Mouse (Mus musculus) spleen, adult 2 months (tissue): Measurements from ENCODE around the gene Olfr1346.

Experiments
- CTCF ChIP-seq: fragments of 200-500 bp; IDR thresholded peaks from 2 replicates; pipeline ENCODE4 v1.5.1; 2011; ENCODE audit warnings: mild to moderate bottlenecking, inconsistent platforms; ENCODE audit not compliant: insufficient read depth, insufficient read length, insufficient replicate concordance; ENCODE audit errors: extremely low read depth
- POLR2A ChIP-seq: fragments of 200-500 bp; IDR thresholded peaks from 2 replicates; pipeline ENCODE4 v1.6.1; 2011; ENCODE audit warnings: low read depth, low read length, inconsistent platforms

- TF ChIP-seq CTCF (no peak), POLR2A (no peak)
Measured at GRCm38 (mm10) chr7:6522850-6523249, 55.9 kb downstream of the Olfr1346 start, which contains the start of gene Olfr1349.
